Mouse (Mus musculus): ENCODE measurements around the gene Cntnap5c. TPM values are rescaled to one million over a fixed set of nuclear protein-coding genes. Genes with fewer than 3 reads are reported as not detected.

Gene Cntnap5c
- polyA plus RNA-seq, 1 experiment from 2014 or later, result not detected

DNA sequence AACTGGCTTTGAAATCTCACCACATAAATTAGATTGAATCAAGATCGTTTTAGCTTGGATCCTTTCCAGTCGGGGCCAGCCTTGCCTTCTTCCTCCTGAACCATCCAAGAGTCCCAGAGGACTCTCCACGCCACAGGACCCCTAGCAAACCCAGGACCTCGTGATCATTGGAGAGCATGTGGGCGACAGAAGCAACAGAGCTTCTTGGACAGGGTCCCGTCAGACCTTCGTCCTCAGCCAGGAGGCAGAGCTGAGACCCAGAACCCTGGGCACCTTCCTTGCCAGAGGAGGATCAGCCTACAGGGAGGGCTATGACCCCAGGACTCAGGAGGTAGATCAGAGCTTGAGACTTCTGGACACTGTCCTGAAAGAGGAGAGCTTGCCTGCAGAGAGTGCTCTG is 300.5 kb downstream of the Cntnap5c start:
- H3K27ac ChIP-seq, result no peak overlapping the region
- no peak overlapping the region for H3K4me3 ChIP-seq
- H3K4me1 ChIP-seq, result no peaks in the 10 kb centered on the region
- no peaks in the 10 kb centered on the region for H3K36me3 ChIP-seq
- no peaks in the 10 kb centered on the region for H3K9me3 ChIP-seq
- ATAC-seq (ENCODE audit: borderline replicate concordance, extremely low read depth, low FRiP score, low TSS enrichment), result no peak
- 71% methylated on average over 7 of the region's 7 CpGs for WGBS
- no peak overlapping the region for H3K9ac ChIP-seq
- no peaks in the 10 kb centered on the region for H3K27me3 ChIP-seq
- H3K4me2 ChIP-seq, result no peak overlapping the region

DNA sequence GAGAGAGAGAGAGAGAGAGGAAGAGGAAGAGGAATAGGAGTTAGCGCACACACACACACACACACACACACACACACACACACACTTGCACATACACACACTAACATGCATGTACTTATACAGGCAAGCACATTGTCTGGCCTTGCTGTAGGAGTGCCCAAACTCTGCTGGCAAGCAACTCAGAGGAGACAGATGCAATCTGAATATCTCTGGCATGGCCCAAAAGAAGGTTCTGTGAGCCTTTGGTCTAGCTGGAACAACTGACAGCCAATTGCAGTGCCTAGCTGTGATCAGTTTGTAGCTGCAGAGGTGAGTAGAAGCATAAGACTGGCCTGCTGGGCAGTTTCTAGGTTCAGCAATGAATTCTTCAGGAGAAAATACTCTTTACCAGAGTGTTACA is 313.3 kb downstream of the Cntnap5c start:
- 89% methylated on average over 1 of the region's 1 CpGs for WGBS
- Histone ChIP-seq H3K27ac (no peak overlapping the region), H3K36me3 (no peaks in the 10 kb centered on the region), H3K4me3 (no peak overlapping the region), H3K27me3 (no peaks in the 10 kb centered on the region), H3K9ac (no peak overlapping the region), H3K4me1 (no peaks in the 10 kb centered on the region), H3K9me3 (no peaks in the 10 kb centered on the region), H3K4me2 (no peak overlapping the region)
- ATAC-seq (ENCODE audit: borderline replicate concordance, extremely low read depth, low FRiP score, low TSS enrichment), result no peak

DNA sequence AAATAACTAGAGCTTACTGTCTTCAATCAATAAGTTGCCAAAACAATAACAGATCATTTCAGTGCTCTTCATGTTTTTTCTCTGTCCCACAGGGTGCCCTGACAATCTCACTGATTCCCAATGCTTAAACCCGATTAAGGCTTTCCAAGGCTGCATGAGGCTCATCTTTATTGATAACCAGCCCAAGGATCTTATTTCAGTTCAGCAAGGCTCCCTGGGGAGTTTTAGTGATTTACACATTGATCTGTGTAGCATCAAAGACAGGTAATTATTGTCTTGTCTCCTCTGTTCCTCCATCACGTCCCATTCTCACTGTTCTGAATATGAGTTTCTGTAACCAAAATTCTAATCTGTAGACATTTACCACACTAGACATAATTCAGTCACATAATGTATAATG is 335.1 kb downstream of the Cntnap5c start:
- Histone ChIP-seq H3K4me2 (no peak overlapping the region), H3K27ac (no peak overlapping the region), H3K27me3 (no peaks in the 10 kb centered on the region), H3K4me3 (no peak overlapping the region), H3K36me3 (no peaks in the 10 kb centered on the region), H3K9ac (no peak overlapping the region), H3K4me1 (no peaks in the 10 kb centered on the region), H3K9me3 (no peaks in the 10 kb centered on the region)
- 67% methylated on average over 2 of the region's 2 CpGs for WGBS
- no peak for ATAC-seq (ENCODE audit: borderline replicate concordance, extremely low read depth, low FRiP score, low TSS enrichment)

DNA sequence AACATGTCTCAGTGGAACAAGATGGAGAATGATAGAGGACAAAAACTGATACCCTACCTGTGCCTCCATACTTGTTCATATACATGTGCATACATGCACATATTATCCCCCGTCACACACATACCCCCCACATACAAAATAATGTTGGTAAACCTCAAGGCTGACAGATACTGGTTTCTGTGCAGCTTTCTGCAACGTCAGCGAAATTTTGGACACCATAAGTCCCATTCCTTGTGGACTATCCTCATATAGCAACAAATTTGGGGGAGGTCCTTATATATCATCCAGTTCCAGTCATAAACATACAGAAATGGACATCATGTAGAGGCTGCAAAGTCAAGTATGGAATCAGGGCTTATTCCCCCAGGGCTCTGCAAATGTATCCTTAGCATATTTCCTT is 338.5 kb downstream of the Cntnap5c start:
- Histone ChIP-seq H3K27me3 (no peaks in the 10 kb centered on the region), H3K36me3 (no peaks in the 10 kb centered on the region), H3K4me1 (no peaks in the 10 kb centered on the region), H3K9me3 (no peaks in the 10 kb centered on the region), H3K27ac (no peak overlapping the region), H3K4me2 (no peak overlapping the region), H3K4me3 (no peak overlapping the region), H3K9ac (no peak overlapping the region)
- no peak for ATAC-seq (ENCODE audit: borderline replicate concordance, extremely low read depth, low FRiP score, low TSS enrichment)
- WGBS, result 80% methylated on average over 3 of the region's 3 CpGs

DNA sequence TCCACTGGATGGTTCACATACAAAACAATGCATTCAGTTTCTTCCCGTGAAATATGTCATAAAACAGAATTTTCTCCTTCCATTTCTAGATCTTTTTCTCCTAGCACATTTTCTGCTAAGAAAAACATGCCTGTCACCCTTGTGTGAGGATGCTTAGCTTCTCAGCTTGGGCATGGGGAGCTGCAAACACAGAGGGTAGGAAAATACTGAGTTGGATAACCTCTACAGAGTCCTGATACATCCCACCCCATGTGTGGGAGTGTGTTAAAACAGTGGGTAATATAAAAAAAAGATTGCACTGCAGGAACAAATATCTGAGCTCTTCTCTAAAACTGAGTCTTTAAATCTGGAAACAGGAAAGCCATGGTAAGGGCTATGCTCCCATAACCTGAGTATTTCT is 339.0 kb downstream of the Cntnap5c start:
- Histone ChIP-seq H3K9me3 (no peaks in the 10 kb centered on the region), H3K9ac (no peak overlapping the region), H3K4me1 (no peaks in the 10 kb centered on the region), H3K4me2 (no peak overlapping the region), H3K36me3 (no peaks in the 10 kb centered on the region), H3K27me3 (no peaks in the 10 kb centered on the region), H3K4me3 (no peak overlapping the region), H3K27ac (no peak overlapping the region)
- 45% methylated on average over 1 of the region's 1 CpGs for WGBS
- no peak for ATAC-seq (ENCODE audit: borderline replicate concordance, extremely low read depth, low FRiP score, low TSS enrichment)

DNA sequence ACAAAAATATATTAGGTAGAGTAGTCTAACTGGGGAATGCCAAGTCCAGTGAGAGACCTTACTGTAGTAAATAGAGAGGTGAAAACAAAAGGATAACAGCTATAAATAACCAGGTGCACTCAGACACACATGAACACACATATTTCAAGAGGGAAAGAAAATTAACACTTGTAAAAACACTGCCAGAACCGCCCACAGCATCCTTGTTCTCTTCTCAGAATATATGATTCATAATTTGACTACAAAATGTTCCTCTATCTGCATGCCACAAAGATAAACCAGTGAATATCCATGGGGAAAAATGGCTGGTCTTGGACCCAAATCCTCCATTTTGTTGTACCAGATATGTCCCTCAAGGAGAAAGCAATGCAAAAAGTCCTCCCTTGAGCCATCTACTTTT is 417.8 kb downstream of the Cntnap5c start:
- H3K4me1 ChIP-seq, result no peaks in the 10 kb centered on the region
- H3K27ac ChIP-seq, result no peak overlapping the region
- WGBS, result 63% methylated on average over 1 of the region's 1 CpGs
- H3K36me3 ChIP-seq, result no peaks in the 10 kb centered on the region
- no peak overlapping the region for H3K4me3 ChIP-seq
- H3K27me3 ChIP-seq, result no peaks in the 10 kb centered on the region
- ATAC-seq (ENCODE audit: borderline replicate concordance, extremely low read depth, low FRiP score, low TSS enrichment), result no peak
- no peak overlapping the region for H3K9ac ChIP-seq
- H3K4me2 ChIP-seq, result no peak overlapping the region
- no peaks in the 10 kb centered on the region for H3K9me3 ChIP-seq

DNA sequence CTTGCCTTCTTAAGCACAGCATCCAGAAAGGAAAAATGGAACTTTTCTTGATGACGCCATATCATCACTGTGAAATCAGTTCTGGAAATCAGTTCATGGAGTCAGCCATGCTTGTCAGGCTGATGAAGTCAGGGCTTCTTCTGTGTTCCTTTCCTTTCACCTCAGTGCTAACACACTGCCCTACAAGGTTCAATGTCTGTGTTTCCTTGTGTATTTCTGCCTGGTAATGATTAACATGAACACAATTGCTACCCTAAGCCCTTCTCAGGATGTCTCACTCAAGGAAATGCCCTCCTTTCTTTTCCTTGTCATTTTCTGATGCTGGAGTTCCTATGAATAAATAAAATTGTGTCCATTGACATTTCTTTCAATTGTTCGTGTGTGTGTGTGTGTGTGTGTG is 431.8 kb downstream of the Cntnap5c start:
- H3K4me2 ChIP-seq, result no peak overlapping the region
- no peaks in the 10 kb centered on the region for H3K27me3 ChIP-seq
- H3K4me3 ChIP-seq, result no peak overlapping the region
- H3K4me1 ChIP-seq, result no peaks in the 10 kb centered on the region
- H3K27ac ChIP-seq, result no peak overlapping the region
- 82% methylated on average over 2 of the region's 2 CpGs for WGBS
- no peaks in the 10 kb centered on the region for H3K36me3 ChIP-seq
- H3K9me3 ChIP-seq, result no peaks in the 10 kb centered on the region
- no peak overlapping the region for H3K9ac ChIP-seq
- no peak for ATAC-seq (ENCODE audit: borderline replicate concordance, extremely low read depth, low FRiP score, low TSS enrichment)

DNA sequence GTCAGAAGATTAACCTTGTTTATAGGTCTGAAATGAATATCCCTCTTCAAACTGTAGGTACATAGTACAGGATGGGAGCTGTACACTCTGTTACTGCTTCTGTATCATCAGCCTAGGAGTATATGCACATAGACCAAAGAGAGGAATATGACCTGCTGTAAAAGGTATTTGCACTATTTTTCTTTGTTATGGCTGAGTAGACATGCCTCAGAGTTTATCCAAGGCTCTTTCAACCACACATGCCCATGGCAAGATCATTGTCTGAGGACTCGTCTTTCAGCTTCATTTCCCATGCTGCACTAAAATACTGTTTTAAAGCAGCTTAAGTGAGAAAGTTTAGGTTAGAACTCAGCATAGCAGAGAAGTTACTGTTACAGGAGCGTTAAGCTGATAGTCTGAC is 498.7 kb downstream of the Cntnap5c start:
- WGBS, result 74% methylated on average over 2 of the region's 2 CpGs

DNA sequence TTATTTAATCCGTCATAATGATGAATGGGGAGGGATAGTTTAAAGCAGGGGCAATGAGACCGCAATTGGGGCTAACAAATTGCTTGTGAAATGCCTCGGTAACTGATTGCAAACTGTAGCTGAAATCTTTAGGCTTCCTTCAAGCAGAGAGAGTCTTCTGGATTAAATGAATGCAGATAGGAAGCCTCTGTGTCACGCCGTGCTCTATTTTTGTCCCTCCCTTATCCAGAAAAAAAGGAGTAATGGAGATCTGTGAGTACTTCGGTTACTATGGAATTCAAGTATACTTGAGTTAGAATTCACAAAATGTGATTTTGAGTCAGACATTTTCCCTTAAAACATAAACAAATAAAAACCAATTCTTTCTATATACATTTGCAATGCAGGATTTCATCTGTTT is 581.9 kb downstream of the Cntnap5c start:
- no peak overlapping the region for H3K4me2 ChIP-seq
- no peaks in the 10 kb centered on the region for H3K36me3 ChIP-seq
- no peak for ATAC-seq (ENCODE audit: borderline replicate concordance, extremely low read depth, low FRiP score, low TSS enrichment)
- WGBS, result 69% methylated on average over 6 of the region's 6 CpGs
- H3K9me3 ChIP-seq, result no peaks in the 10 kb centered on the region
- H3K27ac ChIP-seq, result no peak overlapping the region
- H3K9ac ChIP-seq, result no peak overlapping the region
- H3K4me3 ChIP-seq, result no peak overlapping the region
- no peaks in the 10 kb centered on the region for H3K27me3 ChIP-seq
- H3K4me1 ChIP-seq, result no peaks in the 10 kb centered on the region

More for the DNA sequence above, 498.7 kb downstream of the Cntnap5c start:
- Histone ChIP-seq H3K27ac (no peak overlapping the region), H3K4me1 (no peaks in the 10 kb centered on the region), H3K4me2 (no peak overlapping the region), H3K27me3 (no peaks in the 10 kb centered on the region), H3K4me3 (no peak overlapping the region), H3K9me3 (no peaks in the 10 kb centered on the region), H3K9ac (no peak overlapping the region), H3K36me3 (no peaks in the 10 kb centered on the region)
- ATAC-seq (ENCODE audit: borderline replicate concordance, extremely low read depth, low FRiP score, low TSS enrichment), result no peak

DNA sequence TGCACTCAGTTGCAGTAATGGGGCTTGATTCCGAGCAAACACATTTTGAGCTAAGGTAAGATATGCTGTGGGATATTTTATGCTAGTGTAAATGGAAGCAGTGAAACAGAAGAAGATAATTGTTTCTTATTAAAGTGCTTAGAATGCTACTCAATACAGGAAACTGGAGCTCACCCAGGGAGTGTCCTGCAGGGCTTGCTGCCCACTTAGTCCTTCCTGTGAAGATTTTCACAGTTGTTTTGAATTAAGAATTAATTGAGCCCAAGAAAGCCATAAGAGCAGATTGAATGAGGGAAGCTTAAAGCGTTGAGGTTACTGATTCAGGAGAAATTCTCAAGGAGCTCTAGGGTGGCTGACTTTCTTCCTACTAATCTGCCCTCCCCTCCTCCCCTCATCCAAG is 586.9 kb downstream of the Cntnap5c start:
- Histone ChIP-seq H3K27me3 (no peaks in the 10 kb centered on the region), H3K27ac (no peak overlapping the region), H3K9me3 (no peaks in the 10 kb centered on the region), H3K4me3 (no peak overlapping the region), H3K9ac (no peak overlapping the region), H3K4me2 (no peak overlapping the region), H3K4me1 (no peaks in the 10 kb centered on the region), H3K36me3 (no peaks in the 10 kb centered on the region)
- ATAC-seq (ENCODE audit: borderline replicate concordance, extremely low read depth, low FRiP score, low TSS enrichment), result no peak
- WGBS, result 56% methylated on average over 2 of the region's 2 CpGs

DNA sequence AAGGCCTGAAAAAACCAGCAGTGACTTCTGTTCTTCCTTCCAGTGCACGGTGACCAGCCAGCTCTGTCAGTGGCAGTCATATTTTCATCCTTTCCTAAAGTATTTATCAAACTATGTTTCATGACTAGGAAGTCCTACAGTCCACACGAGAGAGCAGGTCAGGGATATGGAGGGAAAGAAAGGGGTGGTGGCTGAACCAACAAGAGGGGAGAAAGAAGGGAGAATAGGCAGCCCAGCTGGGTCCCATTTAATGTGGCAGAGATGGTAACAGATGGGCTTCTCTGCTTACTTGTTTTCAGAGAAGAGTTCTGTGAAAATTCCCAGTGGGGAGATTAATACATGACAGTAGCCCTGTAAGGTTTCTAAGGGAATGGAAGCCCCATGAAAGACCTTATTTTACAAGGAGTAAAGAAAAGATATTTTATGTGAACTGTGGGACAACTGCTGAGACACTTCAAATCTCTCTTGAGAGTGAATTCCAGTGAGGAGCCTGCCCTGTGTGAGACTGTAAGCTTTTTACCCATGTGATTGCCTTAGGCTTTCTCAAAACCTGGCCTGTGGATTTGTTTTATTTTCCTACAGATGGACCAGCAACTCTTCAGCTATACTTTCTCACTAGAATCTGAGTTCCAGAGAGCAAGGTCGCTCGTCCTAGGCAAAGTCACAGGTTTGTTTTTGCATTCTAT is 594.4 kb downstream of the Cntnap5c start:
- no peaks in the 10 kb centered on the region for H3K9me3 ChIP-seq
- H3K36me3 ChIP-seq, result no peaks in the 10 kb centered on the region
- no peaks in the 10 kb centered on the region for H3K27me3 ChIP-seq
- no peak for ATAC-seq (ENCODE audit: borderline replicate concordance, extremely low read depth, low FRiP score, low TSS enrichment)
- no peak overlapping the region for H3K9ac ChIP-seq
- H3K4me3 ChIP-seq, result no peak overlapping the region
- WGBS, result 79% methylated on average over 4 of the region's 4 CpGs
- no peaks in the 10 kb centered on the region for H3K4me1 ChIP-seq
- H3K27ac ChIP-seq, result no peak overlapping the region
- H3K4me2 ChIP-seq, result no peak overlapping the region

DNA sequence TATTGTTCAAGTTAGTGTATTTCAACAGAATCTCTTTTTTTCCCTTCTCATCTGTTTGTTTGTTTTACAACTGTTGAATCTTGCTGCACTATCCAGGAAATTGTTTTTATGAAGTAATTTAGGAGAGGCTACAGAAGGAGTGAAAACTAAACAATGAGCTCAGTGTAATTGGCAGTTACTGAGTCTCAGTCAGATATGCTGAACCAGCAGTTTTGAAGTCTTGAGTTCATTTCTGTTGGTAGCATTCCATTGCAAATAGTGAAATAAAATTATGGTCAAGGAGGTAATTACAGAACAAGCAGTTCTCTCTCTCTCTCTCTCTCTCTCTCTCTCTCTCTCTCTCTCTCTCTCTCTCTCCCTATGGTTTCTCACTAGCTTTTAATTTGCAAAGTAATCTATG is 600.7 kb downstream of the Cntnap5c start:
- Histone ChIP-seq H3K9ac (no peak overlapping the region), H3K4me2 (no peak overlapping the region), H3K9me3 (no peaks in the 10 kb centered on the region), H3K4me1 (no peaks in the 10 kb centered on the region), H3K4me3 (no peak overlapping the region), H3K36me3 (no peaks in the 10 kb centered on the region), H3K27me3 (no peaks in the 10 kb centered on the region), H3K27ac (no peak overlapping the region)
- no peak for ATAC-seq (ENCODE audit: borderline replicate concordance, extremely low read depth, low FRiP score, low TSS enrichment)

DNA sequence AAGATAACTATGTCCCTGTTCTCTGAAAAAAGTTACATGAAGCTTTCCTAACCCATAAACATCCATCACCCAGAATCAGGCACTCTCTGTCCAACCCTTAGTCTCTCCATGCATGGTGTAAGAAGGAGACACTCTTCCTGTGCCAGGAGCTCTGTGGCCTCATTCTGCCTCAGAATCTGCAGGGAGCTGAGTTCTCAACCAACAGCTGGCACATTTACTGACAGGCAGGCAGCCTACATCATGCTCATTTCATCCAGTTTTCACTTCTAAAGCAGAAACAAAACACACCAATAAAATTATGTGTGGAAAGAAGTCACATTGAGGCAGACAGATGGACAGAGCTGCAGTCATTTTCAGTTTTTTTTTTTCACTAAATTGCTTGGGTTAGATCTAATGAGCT is 638.4 kb downstream of the Cntnap5c start:
- H3K9me3 ChIP-seq, result no peaks in the 10 kb centered on the region
- no peaks in the 10 kb centered on the region for H3K27me3 ChIP-seq
- H3K4me3 ChIP-seq, result no peak overlapping the region
- no peak overlapping the region for H3K27ac ChIP-seq
- H3K36me3 ChIP-seq, result no peaks in the 10 kb centered on the region
- H3K4me1 ChIP-seq, result no peaks in the 10 kb centered on the region
- no peak for ATAC-seq (ENCODE audit: borderline replicate concordance, extremely low read depth, low FRiP score, low TSS enrichment)
- H3K4me2 ChIP-seq, result no peak overlapping the region
- no peak overlapping the region for H3K9ac ChIP-seq
